25 mouse cellular contexts compared by ENCODE assay signal in the genomic region with DNA sequence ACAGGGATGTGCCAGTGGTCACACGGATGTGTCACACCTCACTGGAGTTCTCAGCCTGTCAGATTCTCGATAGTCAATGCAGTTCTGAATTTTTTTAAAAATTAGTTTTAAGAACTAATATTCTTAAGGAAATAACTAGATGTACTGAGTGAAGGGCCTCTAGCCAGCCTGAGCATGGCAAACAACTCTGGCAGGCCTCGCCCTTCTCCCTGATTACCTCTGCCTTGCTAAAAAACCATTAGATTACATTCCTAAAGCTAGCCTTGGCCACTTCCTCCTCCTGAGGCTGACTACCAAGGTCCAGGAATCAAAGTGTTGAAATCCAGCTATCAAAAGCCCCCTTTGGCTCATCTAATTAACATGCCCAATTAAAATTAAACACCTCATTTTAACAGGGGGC. TPM values are rescaled to one million over a fixed set of nuclear protein-coding genes. Genes with fewer than 3 reads are reported as not detected.
DNase-seq lines count a peak whose midpoint lies in the region; ATAC-seq and TF ChIP-seq lines count a peak whose summit lies in the region.
"Had no signal": no experiment of that assay in that cellular context is flagged by ENCODE, and none has a peak within 500 bp of the region (broad histone marks: within the 10 kb centered on the region; RNA-seq: fewer than 3 reads in every experiment).

No protein-coding gene starts in this region.

- WGBS in heart, adult 2 months, result 90% methylated on average over 3 of the region's 3 CpGs
- 79% methylated on average over 3 of the region's 3 CpGs for WGBS in stomach, embryonic 16.5 days

- 0 out of 2 replicates have a peak, but pooled peaks have one; percentile 31 for ATAC-seq in stomach, embryonic 16.5 days (ENCODE audit: insufficient read depth, low FRiP score)
- ATAC-seq: activated CD4-positive, CD25-positive, alpha-beta regulatory T cell, adult 4 months; CD4-positive, CD25-positive, alpha-beta regulatory T cell, adult 4 months; forebrain, embryonic 13.5 days; forebrain, embryonic 15.5 days; Patski had no signal

- H3K9ac ChIP-seq in heart, adult 2 months (ENCODE audit: low read depth, low read length), result no peak overlapping the region
- no peak overlapping the region for H3K9ac ChIP-seq in stomach, embryonic 16.5 days (ENCODE audit: low read length)
- H3K9ac ChIP-seq: embryonic facial prominence, embryonic 12.5 days; forebrain, embryonic 13.5 days; forebrain, embryonic 15.5 days had no signal

- no peak for TF ChIP-seq POLR2A in heart, adult 2 months (IDR thresholded peaks at IDR 0.05; ENCODE audit: insufficient read depth, low read depth, low read length)

- H3K27me3 ChIP-seq in heart, adult 2 months (ENCODE audit: control insufficient read depth, insufficient read depth, low read length), result no peaks in the 10 kb centered on the region
- H3K27me3 ChIP-seq in stomach, embryonic 16.5 days (ENCODE audit: control insufficient read depth, insufficient read depth, low read length), result no peaks in the 10 kb centered on the region
- H3K27me3 ChIP-seq: embryonic facial prominence, embryonic 12.5 days; forebrain, embryonic 13.5 days; forebrain, embryonic 15.5 days; Patski had no signal

- peak overlapping the region; percentile 26; the same call in 1 of the 2 replicates for H3K27ac ChIP-seq in heart, adult 2 months
- peak overlapping the region; percentile 44; the same call in 1 of the 2 replicates for H3K27ac ChIP-seq in stomach, embryonic 16.5 days (ENCODE audit: low read length)
- H3K27ac ChIP-seq: embryonic facial prominence, embryonic 10.5 days; forebrain, embryonic 13.5 days; forebrain, embryonic 15.5 days had no signal

- DNase-seq in heart, adult 2 months, result no peak
- DNase-seq in heart, adult 11 months, result no peak
- peak; percentile 28 to 44 for DNase-seq in lung, adult 18-20 months
- no peak for DNase-seq in lung, postnatal 4 days
- no peak for DNase-seq in kidney, adult 8-10 months
- DNase-seq in c-Kit-positive CD71-positive TER-119-positive erythroid progenitor cells, embryonic 14.5 days (ENCODE audit: low spot score), result no peak
- DNase-seq: adrenal gland, adult 2 months; adrenal gland, postnatal 10 days; adrenal gland, postnatal 25 days; B cell, adult 2 months; cerebellum, adult 11-12 months; cerebellum, adult 2 months; cerebellum, adult 9-10 months; cerebellum, postnatal 10 days; cerebellum, postnatal 25 days had no signal

- no peak overlapping the region for H3K4me3 ChIP-seq in heart, adult 2 months
- no peak overlapping the region for H3K4me3 ChIP-seq in stomach, embryonic 16.5 days (replicated peaks; ENCODE audit: low read length)
- H3K4me3 ChIP-seq: embryonic facial prominence, embryonic 10.5 days; embryonic facial prominence, embryonic 12.5 days; forebrain, embryonic 13.5 days; forebrain, embryonic 15.5 days had no signal

- intact Hi-C loops in heart, adult 2 months (cut with DNase I), result no loop called here

- no peaks in the 10 kb centered on the region for H3K79me2 ChIP-seq in heart, adult 2 months (replicated peaks; ENCODE audit: control insufficient read depth, insufficient read depth, low read length)

- H3K4me1 ChIP-seq in heart, adult 2 months (ENCODE audit: control insufficient read depth, insufficient read depth, low read length), result peaks cover 4% of the 10 kb centered on the region
- H3K4me1 ChIP-seq in stomach, embryonic 16.5 days (ENCODE audit: control insufficient read depth, insufficient read depth, low read length), result peaks cover 14% of the 10 kb centered on the region; the same call in 1 of the 2 replicates

- no peak for TF ChIP-seq EP300 in heart, adult 2 months (IDR thresholded peaks at IDR 0.05; ENCODE audit: insufficient read depth, low read depth, low read length)

- H3K4me2 ChIP-seq in stomach, embryonic 16.5 days (ENCODE audit: low read depth, low read length), result no peak overlapping the region
- H3K4me2 ChIP-seq: embryonic facial prominence, embryonic 12.5 days; forebrain, embryonic 13.5 days; forebrain, embryonic 15.5 days had no signal

- no peaks in the 10 kb centered on the region; the same call in 1 of the 2 replicates for H3K36me3 ChIP-seq in heart, adult 2 months (ENCODE audit: control insufficient read depth, insufficient read depth, low read length)
- no peaks in the 10 kb centered on the region for H3K36me3 ChIP-seq in stomach, embryonic 16.5 days (ENCODE audit: control insufficient read depth, insufficient read depth, low read length)
- H3K36me3 ChIP-seq: embryonic facial prominence, embryonic 10.5 days; embryonic facial prominence, embryonic 12.5 days; forebrain, embryonic 15.5 days; G1E had no signal

- TF ChIP-seq CTCF in heart, adult 2 months (IDR thresholded peaks at IDR 0.05), result no peak

- H3K9me3 ChIP-seq in stomach, embryonic 16.5 days (replicated peaks; ENCODE audit: control insufficient read depth, low read length), result no peaks in the 10 kb centered on the region
- H3K9me3 ChIP-seq: embryonic facial prominence, embryonic 10.5 days; embryonic facial prominence, embryonic 12.5 days; forebrain, embryonic 13.5 days; forebrain, embryonic 15.5 days; G1E had no signal

RNA-seq across cellular contexts. Expression of gene Slc12a7, which starts 18.4 kb away (rescaled TPM):
- 100 to 1,000 TPM; 177 to 190 TPM for total RNA-seq in heart, adult 2 months (2021)
- 154 and 215 TPM in 2 replicates for polyA plus RNA-seq in heart, adult 2 months (2012; rRNA removed)
- polyA plus RNA-seq in stomach, embryonic 16.5 days (2015; fragmentation: Nextera tagmentation; extraction: Ambion mirVana), result 22.8 and 26.1 TPM in 2 replicates

RNA-seq across cellular contexts. Expression of gene Slc6a19, which starts 46.6 kb away (rescaled TPM):
- not detected for total RNA-seq in heart, adult 2 months (2021)
- polyA plus RNA-seq in heart, adult 2 months (2012; rRNA removed), result 0.08 TPM in 1 of 2 replicates, not detected in the other
- 3.3 and 3.4 TPM in 2 replicates for polyA plus RNA-seq in stomach, embryonic 16.5 days (2015; fragmentation: Nextera tagmentation; extraction: Ambion mirVana)
- polyA plus RNA-seq: CD4-positive, CD25-positive, alpha-beta regulatory T cell, adult 4 months; forebrain, embryonic 11.5 days; G1E had no signal

Comparison
In these comparisons a context has a peak if more than half of its experiments do, and no peak if none do; other contexts are left out.
1. DNase-seq: peak in lung, adult 18-20 months (2 of 2); none in heart, adult 2 months (0 of 2), heart, adult 11 months (single experiment), lung, postnatal 4 days (0 of 2), kidney, adult 8-10 months (0 of 2) and c-Kit-positive CD71-positive TER-119-positive erythroid progenitor cells, embryonic 14.5 days (single experiment).